Mouse (Mus musculus) G1E (cell line): ENCODE measurements around the gene St6galnac3. TPM values are rescaled to one million over a fixed set of nuclear protein-coding genes. Genes with fewer than 3 reads are reported as not detected.
A peak's percentile ranks its signal among the peaks of the same experiment; 100 is the strongest.

Experiments
- ATAC-seq: 2 replicates; pipeline ENCODE4 v1.8.0; 2016; ENCODE audit warnings: mild to moderate bottlenecking; ENCODE audit not compliant: insufficient number of reproducible peaks, poor library complexity, low FRiP score, severe bottlenecking; ENCODE audit errors: extremely low read depth
- DNase-seq: peaks from one replicate; pipeline ENCODE4 v3.0.0; 2012; ENCODE audit warnings: low spot score
- H3K27me3 ChIP-seq: 2 replicates; pipeline ENCODE4 v1.6.1; 2012; ENCODE audit warnings: mild to moderate bottlenecking, low read length, inconsistent platforms; ENCODE audit not compliant: insufficient read depth
- H3K36me3 ChIP-seq: replicated peaks from 2 replicates; pipeline ENCODE3; 2012; ENCODE audit warnings: mild to moderate bottlenecking, inconsistent platforms
- H3K4me1 ChIP-seq: 2 replicates; pipeline ENCODE4 v1.6.1; 2012; ENCODE audit warnings: low read depth, low read length, inconsistent platforms, mixed read lengths; ENCODE audit not compliant: insufficient read depth
- H3K4me3 ChIP-seq: 2 replicates; pipeline ENCODE4 v1.5.1; 2012; ENCODE audit warnings: low read depth, mild to moderate bottlenecking, inconsistent platforms, low read length, moderate library complexity, mixed read lengths
- H3K9me3 ChIP-seq: replicated peaks from 2 replicates; pipeline ENCODE4 v1.6.1; 2012; ENCODE audit warnings: inconsistent platforms
- CTCF ChIP-seq: IDR thresholded peaks from 2 replicates; pipeline ENCODE4 v1.5.1; 2012; ENCODE audit warnings: low read depth, low read length, inconsistent platforms, mixed read lengths
- GATA1 ChIP-seq: IDR thresholded peaks from 2 replicates; pipeline ENCODE4 v1.6.1; 2012; ENCODE audit warnings: borderline replicate concordance, low read length, inconsistent platforms, mixed read lengths
- GATA2 ChIP-seq: IDR thresholded peaks from 2 replicates; pipeline ENCODE4 v1.6.1; 2012; ENCODE audit warnings: low read depth, low read length, inconsistent platforms, borderline replicate concordance
- POLR2AphosphoS5 ChIP-seq: IDR thresholded peaks from 2 replicates; pipeline ENCODE4 v1.6.1; 2012; ENCODE audit warnings: low read depth, low read length, inconsistent platforms; ENCODE audit not compliant: insufficient replicate concordance
- TAL1 ChIP-seq: conservative IDR thresholded peaks from 2 replicates; pipeline ENCODE4 v1.6.1; 2012; ENCODE audit warnings: low read depth, low read length, inconsistent platforms, mixed read lengths
- polyA plus RNA-seq: library from polyadenylated mRNA; stranded (reverse); fragments of >175 nt; gene quantifications from 2 replicates; pipeline ENCODE4 v1.2.3, GENCODE M21; 2012
- total RNA-seq, 2 experiments: library from RNA; stranded (forward) in 1 of 2; stranded (reverse) in 1 of 2; fragments of 200-1000 nt in 1 of 2; fragments of >200 nt in 1 of 2; fragmentation: Nextera tagmentation in 1 of 2; gene quantifications; 2 replicates each; pipeline ENCODE4 v1.2.3; 2014 to 2017

St6galnac3 gene
- total and polyA plus RNA-seq, 3 experiments = 1.3 to 62.8 (median 45.7) TPM

DNA sequence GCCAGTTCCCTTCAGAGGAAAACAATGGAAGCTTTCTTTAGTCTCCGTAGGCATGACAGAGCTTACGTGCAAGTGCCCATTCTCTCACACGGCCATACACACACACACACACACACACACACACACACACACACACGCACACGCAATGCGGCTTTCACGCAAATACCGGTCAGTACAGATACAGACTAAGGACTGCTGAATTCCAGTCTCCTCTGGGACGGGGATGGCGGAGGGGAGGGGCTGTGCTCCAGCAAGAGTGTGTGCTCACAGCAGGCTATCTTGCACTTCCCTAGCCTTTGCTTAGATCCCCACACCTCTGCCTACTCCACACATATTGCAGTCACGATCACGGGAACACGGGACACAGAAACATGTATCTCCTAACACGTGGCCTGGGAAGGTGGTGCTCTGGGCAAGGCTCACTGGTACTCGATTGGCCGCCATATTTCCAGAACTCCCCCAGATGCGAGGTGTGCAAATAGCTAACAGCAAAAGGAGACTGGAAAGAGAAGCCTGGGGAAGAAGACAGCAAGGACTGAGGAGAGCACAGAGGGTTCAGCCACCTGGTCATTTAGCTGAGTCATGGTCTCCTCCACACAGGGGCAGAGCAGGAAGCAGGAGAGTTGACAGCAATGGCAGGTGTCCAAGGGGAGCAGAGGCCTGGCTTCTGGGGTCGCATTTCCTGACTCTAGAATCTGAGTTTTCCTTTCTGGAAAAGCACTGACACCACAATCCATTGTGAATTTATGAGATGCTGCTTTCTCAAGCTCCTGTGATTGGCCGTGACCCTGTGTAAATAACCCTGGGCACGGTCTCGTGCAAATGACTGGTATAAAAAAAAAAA is 56.3 kb downstream of the St6galnac3 start:
- ATAC-seq = peak; percentile 51
- Histone ChIP-seq H3K9me3 (no peaks in the 10 kb centered on the region), H3K4me3 (peak overlapping the region; percentile 13; the same call in 1 of the 2 replicates), H3K4me1 (peaks cover 83% of the 10 kb centered on the region), H3K27me3 (no peaks in the 10 kb centered on the region), H3K36me3 (peaks cover 49% of the 10 kb centered on the region)
- DNase-seq = peak; percentile 52
- TF ChIP-seq TAL1 = no peak
- no peak for TF ChIP-seq GATA2
- TF ChIP-seq GATA1 = no peak
- TF ChIP-seq CTCF = no peak
- no peak for TF ChIP-seq POLR2AphosphoS5

DNA sequence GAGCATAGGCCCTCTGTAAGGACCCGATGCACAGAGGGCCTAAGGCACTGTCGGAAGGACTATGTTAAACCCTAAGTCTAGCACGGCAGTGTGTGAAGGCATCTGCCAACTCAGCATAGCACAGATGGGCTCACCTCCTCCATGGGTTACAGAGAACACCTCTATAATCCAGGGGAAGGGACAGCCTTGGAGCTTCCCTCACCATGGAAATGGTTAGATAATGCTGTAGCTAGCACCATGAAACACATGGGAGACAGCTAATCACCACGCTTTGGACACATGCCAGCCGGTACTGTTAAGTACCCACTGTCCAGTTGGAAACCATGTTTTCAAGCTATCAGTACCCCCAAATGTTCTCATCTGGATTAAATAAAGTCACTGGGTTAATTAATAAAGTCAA is 60.3 kb downstream of the St6galnac3 start:
- DNase-seq (no peak), ATAC-seq (no peak)
- Histone ChIP-seq H3K4me3 (no peak overlapping the region), H3K4me1 (peaks cover 64% of the 10 kb centered on the region), H3K27me3 (no peaks in the 10 kb centered on the region), H3K36me3 (peaks cover 60% of the 10 kb centered on the region), H3K9me3 (peaks cover 9% of the 10 kb centered on the region)
- no peak for TF ChIP-seq GATA1
- no peak for TF ChIP-seq CTCF
- TF ChIP-seq POLR2AphosphoS5 = no peak
- no peak for TF ChIP-seq GATA2
- no peak for TF ChIP-seq TAL1

DNA sequence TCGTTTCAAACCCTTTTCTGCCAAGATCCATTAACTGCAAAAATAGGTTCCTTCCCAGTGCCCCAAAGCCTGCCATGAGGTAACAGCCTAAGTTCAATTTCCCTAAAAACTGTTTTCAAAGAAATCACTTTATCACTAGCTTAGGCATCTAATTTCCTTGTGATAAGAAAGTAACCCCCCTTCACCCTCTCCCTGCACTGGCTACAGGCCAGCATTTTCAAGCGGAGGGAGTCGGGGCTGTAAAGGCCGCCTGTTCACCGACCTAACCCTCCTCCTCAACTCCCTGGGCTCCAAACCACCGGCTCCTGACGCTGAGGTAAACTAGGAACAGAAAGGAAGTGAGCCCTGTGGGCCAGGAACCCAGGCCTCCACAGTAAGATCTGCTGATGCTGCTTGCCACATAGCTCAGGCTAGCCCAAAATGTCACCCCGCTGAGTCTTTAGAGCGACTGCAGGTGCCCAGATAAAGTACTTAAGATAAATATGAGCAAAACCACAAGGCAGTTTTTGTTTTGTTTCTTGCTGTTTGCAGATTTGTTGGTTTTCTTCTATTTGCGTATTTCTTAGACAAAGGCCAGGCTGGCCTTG is 61.0 kb downstream of the St6galnac3 start:
- Histone ChIP-seq H3K4me1 (peaks cover 59% of the 10 kb centered on the region), H3K27me3 (no peaks in the 10 kb centered on the region), H3K36me3 (peaks cover 65% of the 10 kb centered on the region), H3K9me3 (peaks cover 17% of the 10 kb centered on the region), H3K4me3 (no peak overlapping the region; the same call in 1 of the 2 replicates)
- TF ChIP-seq GATA2 (no peak), GATA1 (no peak), TAL1 (no peak), CTCF (no peak), POLR2AphosphoS5 (no peak)
- ATAC-seq (peak; percentile 18; the same call in 1 of the 2 replicates), DNase-seq (peak; percentile 18)

DNA sequence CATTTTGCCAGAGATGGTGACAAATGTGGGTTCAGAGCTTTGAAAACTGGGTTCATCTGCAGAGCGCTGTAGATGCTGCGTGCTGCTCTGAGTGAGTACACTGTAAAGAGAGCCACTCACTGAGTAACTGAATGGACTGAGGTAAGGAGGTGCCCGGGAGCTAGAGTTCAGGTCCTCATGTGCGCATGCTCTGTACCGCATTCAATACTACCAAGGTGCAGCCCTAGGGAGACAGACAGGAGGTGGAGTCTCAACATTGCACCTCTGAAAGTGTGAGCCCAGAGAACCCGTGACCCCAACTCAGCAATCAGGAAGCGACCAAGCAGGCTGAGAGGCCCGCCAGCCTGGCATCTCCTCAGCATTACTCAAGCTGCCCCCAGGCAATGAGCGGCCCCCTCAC is 62.2 kb downstream of the St6galnac3 start:
- Histone ChIP-seq H3K4me1 (peaks cover 57% of the 10 kb centered on the region), H3K9me3 (peaks cover 22% of the 10 kb centered on the region), H3K36me3 (peaks cover 68% of the 10 kb centered on the region), H3K4me3 (peak overlapping the region; percentile 32; the same call in 1 of the 2 replicates), H3K27me3 (no peaks in the 10 kb centered on the region)
- TF ChIP-seq GATA2 = no peak
- no peak for TF ChIP-seq TAL1
- TF ChIP-seq CTCF = no peak
- no peak for TF ChIP-seq GATA1
- no peak for TF ChIP-seq POLR2AphosphoS5
- ATAC-seq (no peak), DNase-seq (peak; percentile 22)

DNA sequence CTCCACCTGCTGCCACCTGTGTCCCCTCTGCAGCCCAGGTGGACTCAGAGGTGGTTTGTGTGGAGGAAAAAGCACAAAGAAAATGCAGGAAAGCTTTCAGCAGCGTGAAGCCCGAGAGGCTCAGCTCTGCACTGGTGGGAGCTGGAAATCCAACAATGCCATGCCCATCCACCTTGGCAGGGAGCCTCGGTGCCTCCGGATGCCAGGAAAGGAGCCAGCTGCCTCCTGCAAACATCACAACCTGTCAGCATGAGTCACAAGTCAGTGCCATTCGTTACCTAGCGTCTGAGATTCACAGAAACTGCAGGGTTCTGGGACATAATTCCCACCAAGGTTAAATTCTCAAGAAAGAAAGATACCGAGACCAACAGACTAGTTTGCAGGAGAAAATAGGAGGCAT is 63.0 kb downstream of the St6galnac3 start:
- no peak for TF ChIP-seq GATA2
- no peak for TF ChIP-seq POLR2AphosphoS5
- TF ChIP-seq TAL1 = no peak
- TF ChIP-seq GATA1 = no peak
- no peak for TF ChIP-seq CTCF
- Histone ChIP-seq H3K27me3 (no peaks in the 10 kb centered on the region), H3K4me3 (no peak overlapping the region), H3K9me3 (peaks cover 22% of the 10 kb centered on the region), H3K4me1 (peaks cover 56% of the 10 kb centered on the region), H3K36me3 (peaks cover 66% of the 10 kb centered on the region)
- ATAC-seq (no peak), DNase-seq (no peak)

DNA sequence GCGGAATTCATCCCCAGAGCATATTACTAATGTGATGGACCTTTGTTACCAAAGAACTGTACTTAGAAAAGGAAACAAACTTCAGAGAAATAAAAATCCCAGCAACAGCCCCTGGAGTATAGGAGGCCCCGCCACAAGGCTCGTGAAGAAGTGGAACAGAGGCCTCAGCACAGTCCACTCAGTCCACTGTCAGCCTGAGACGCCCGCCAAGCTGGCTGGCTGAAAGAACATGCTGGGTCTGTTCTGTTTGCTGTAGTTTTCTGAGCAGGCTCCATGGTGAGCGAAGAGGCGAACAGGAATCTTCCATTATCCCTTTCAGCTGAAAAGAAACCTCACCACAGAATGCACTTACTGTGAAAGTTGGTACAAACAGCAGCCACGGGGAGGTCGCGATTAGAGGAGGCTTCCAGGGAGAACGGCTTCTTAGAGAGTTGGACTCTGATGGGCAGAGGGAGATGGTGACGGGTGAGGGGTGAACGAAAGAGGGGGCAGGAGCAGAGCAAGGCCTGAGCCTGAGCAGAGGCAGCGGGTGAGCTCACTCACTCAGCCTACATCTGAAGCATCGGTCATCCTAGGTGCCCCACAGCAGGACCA is 65.3 kb downstream of the St6galnac3 start:
- Histone ChIP-seq H3K4me1 (peaks cover 57% of the 10 kb centered on the region), H3K27me3 (no peaks in the 10 kb centered on the region), H3K9me3 (peaks cover 22% of the 10 kb centered on the region), H3K36me3 (peaks cover 73% of the 10 kb centered on the region), H3K4me3 (no peak overlapping the region; the same call in 1 of the 2 replicates)
- TF ChIP-seq GATA2 = no peak
- no peak for TF ChIP-seq GATA1
- no peak for TF ChIP-seq TAL1
- no peak for TF ChIP-seq CTCF
- TF ChIP-seq POLR2AphosphoS5 = no peak
- ATAC-seq (no peak), DNase-seq (no peak)
